Mouse (Mus musculus) urinary bladder, adult 18-20 months (tissue): Measurements from ENCODE around the gene Dlx6.
A peak's percentile ranks its signal among the peaks of the same experiment; 100 is the strongest.

Source experiments
- DNase-seq, 2 experiments: peaks; one replicate each; pipeline ENCODE4 v3.0.0; 2022; ENCODE audit warnings: low spot score in 2 of 2, mixed read lengths in 2 of 2

Gene Dlx6

DNA sequence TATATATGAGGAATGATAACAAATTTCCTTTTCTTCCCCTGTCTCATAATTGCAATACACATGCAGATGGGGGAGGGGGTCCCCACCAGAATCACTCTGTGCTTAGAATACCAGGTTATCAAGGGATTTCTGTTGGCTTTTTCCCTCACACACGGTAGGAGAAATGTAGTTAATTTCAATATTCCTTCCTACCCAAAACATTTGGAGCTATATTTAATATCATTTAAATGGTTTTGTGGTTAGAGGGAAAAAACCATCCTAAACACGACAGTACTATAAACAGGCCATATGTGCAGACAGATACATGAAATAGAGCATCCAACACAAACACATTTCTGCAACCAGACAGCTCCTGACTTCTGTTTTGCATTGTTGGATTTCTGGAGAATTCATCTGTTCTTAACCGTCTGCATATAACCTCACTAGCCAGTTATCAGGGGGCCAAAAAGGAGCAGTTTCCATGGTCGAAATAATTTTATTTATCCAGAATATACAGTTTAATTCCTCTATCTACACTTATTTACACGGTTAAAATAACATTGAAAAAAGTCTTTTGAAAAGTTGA lies 14.3 kb downstream of the Dlx6 start:
- no peak for DNase-seq

GRCm38 (mm10) chr6:6877981-6878840 lies 15.1 kb downstream of the Dlx6 start:
- no peak for DNase-seq

DNA sequence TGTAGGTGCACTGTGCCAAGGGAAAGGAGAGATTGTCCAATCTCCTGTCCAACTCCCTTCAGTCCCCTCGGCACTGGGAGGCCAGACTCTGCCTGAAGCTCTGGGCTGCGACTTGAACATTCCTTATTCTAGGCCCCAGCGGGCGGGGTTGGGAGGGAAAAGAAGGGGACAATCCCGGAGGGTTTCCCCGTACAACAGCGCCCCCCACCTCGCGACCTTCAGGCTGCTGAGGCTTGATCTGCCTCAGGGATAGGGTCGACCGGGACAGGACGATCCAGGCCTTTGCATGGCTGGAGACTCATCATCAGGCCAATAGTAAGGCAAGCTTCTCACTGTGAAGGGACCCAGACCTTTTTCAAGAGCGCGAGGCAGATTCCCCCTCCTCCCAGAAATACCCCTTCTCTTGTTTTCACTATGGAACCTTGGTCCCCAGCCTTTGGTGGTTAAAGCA lies 15.7 kb downstream of the Dlx6 start:
- DNase-seq, result no peak

DNA sequence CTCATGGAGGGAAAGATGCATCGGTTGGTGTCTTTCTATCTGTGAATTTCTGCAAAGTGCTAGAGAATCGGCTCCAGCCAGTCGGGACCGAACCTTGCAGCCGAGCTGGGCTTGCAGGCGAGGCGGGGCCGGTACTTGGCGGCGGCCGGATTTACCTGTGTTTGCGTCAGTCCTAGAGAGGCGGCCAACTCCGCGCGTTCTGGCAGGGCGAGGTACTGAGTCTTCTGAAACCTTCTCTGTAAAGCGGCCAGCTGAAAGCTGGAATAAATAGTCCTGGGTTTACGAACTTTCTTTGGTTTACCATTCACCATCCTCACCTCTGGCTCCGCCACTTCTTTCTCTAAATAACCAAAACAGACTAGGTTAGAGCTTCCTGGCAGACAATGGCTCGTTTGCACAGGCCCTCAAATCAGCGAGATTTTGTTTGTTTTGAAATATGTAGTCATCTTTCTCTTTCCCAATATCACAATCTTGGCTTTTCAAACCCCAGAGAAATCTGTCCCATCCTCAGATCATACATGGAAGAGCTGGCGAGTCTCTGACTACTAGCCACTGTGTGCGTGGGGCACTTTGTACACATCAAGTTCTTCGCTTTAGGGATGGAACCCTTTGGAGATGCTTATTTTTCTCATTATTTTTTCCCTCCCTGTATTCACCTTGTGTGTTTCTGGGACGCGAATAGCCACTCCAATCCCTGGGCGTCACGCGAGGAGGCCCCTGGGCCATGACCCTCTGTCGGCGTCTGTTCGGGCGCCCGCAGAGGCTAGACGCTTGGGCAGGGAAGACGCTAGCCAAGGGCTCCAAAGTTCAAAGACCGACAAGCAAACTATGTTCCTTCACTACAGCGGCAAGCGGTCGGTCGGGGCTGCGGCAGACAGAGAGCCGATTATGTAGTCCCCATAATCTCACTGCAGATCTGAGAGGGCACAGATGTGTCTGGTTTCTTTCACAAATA lies 16.5 kb downstream of the Dlx6 start:
- DNase-seq, result no peak

- no peak for DNase-seq
These were observed 17.4 kb downstream of the Dlx6 start for GRCm38 (mm10) chr6:6880361-6881114.

DNA sequence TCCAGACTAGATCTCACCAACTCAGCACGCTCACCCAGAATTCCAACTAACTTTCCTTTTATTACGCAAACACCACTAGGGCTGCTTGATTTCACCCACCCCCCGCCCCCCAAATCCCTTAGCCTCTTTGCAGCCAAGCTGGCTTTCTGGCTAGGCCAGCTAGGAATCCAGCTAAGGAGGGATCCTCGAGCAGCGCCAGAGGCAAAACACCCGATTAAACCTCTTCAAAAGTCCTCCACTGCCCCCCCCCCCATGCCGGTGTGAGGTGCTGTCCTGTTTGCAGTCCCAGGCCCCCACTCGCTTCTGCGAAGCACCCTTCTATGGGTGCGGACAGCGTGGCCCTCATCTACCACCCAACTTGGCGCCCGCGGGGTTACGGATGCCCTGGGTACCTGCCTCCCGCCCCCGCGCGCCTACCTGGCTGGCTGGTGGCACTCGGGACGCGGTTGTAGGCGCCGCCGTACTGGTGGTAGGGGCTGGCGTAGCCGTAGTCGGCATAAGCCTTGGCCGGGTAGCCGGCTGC lies 18.0 kb downstream of the Dlx6 start:
- no peak for DNase-seq

GRCm38 (mm10) chr6:6881638-6882190 lies 18.6 kb downstream of the Dlx6 start, which contains the start of gene Dlx5:
Gene Dlx5 (minus strand): TSS chr6:6882085.
- DNase-seq, result peak; percentile 39 to 57

DNA sequence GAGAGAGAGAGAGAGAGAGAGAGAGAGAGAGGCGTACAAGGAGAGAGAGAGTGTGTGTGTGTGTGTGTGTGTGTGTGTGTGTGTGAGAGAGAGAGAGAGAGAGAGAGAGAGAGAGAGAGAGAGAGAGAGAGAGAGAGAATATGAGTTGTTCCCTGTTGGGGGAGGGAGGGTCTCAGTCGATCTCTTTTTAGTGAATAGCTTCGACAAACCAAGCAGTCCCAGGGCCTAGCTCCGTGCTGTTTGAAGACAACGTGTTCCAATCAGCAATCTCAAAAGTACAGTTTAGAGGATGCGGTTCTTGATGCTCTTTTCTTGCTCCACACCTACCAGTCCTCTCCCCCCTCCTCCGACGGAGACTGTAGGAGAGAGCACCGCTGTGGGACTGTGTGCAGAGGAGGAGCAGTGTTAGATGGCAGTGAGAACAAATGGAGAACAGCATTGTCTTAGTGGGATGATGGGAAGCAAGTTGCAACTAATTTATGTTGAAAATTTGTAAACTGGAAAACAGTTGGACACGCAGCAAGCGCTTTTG lies 19.2 kb downstream of the Dlx6 start:
- DNase-seq, result no peak

DNA sequence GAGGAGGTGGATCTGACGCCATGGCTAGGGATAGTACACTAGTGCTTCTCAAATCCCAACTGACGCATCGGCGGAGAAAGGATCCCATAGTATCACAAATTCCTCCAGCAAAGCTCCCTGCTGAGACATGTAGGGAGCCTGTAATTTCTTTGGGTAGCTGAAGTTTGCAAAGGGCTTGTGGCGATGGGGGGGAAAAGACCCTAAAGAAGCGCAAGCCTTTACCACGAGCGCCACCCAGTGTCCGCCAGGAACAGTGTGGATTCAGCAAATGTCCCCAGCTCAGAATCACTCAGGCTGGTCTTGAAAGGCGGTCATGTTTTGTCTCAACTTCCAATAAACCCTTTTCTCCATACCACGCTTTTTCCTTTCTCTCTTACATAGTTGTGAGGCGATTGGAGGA lies 21.8 kb downstream of the Dlx6 start:
- no peak for DNase-seq

DNA sequence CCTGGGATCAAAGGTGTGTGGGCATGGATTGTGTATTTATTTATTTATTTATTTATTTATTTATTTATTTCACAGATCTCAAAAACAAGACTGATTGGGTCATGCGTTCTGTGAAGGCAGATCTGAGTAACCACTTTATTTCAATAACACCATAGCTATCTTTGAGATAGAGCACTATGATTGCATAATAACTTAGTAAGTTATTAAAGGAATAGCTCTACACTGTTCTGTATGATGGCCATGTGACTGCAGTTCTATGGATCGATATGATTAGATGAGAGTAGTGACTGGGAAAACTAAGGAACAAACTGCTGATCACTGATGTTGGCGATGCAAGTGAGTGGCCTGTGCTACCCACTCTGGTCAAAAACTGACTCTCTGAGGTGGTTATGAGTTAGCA lies 23.1 kb downstream of the Dlx6 start:
- no peak for DNase-seq

DNA sequence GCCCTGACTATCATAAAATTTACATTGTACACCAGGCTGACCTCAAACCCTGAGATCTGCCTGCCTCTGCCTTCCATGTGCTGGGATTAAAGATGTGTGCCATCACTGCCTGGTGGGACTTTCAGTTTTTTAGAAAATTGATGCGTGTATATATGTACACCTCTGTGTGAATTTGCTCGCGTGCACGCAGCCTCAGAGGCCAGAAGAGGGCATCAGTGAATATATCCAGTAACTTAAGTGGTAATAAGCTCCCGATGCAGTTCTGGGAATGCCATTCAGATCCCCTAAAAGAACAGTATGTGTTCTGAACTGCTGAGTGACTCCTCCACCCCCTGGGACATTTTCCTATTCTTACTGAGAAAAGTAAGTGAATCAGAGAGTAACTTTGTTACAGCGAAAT lies 26.9 kb downstream of the Dlx6 start:
- no peak for DNase-seq

DNA sequence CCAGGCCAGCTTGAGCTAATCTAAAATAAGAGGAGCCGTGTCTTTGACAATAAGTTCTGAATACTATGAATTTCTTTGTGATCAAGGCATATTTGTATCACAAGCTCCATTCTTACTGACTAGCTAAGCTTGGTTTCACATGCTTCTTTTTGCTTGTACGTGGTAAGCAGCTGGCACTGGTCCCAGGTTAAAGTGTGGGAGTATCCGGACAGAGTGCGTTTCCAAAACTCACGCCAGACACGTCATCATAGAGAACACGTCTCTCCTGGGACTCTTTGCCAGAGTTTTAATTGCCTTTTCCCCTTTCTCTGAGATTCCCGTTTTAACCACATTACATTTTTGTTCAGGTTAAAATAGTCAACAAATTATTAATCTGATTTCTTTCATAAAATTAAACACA lies 46.5 kb downstream of the Dlx6 start:
- peak; percentile 1 to 47 for DNase-seq

DNA sequence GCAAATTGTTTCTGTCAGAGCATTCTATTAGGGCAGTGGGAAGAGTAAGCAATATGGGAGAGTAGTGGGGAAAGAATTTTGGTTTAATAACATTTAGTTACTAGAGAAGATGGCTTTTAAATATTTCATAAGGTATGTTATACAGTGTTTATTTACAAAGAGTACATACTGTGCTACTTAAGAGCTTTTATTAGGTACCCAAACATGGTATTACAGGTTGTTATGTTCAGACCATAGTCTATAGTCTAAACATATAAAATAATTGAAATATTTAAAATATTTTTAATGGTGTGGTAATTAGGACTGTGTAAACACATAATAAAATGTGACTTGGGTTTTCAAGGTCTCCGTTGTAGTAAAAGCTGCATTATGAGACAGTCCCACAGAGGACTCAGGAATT lies 51.2 kb downstream of the Dlx6 start:
- no peak for DNase-seq

DNA sequence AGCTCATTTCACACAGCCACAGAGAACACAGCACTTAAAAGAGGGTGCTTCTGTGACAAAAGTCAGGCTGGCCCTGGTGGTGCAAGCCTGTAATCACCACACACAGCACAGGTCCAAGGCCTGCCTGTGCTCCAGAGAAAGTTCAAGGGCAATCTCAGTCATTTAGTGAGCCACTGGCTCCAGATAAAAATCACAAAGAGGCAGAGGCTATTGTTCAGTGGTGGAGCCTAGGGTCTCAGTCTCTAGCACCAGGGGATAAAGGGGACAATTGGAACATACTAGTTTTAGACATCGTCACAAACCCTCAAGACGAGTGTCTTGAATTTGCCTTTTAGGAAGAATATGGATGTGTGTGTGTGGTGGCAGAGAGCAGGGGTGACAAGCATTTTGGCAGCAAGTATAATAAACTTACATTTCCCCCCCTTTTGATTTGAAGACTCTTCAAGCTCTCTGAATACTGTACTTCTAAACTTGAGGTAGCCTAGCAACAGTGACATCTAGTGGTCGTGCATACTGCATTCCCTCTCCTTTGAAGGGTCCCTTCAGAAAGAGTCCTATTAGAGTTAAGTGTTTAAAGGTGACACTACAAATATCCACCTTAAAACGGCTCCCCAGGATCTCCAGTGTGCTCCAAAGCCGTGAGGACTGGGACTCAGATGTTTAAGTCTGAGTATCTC lies 51.9 kb downstream of the Dlx6 start:
- peak in 1 of 2 experiments; percentile 7 for DNase-seq

DNA sequence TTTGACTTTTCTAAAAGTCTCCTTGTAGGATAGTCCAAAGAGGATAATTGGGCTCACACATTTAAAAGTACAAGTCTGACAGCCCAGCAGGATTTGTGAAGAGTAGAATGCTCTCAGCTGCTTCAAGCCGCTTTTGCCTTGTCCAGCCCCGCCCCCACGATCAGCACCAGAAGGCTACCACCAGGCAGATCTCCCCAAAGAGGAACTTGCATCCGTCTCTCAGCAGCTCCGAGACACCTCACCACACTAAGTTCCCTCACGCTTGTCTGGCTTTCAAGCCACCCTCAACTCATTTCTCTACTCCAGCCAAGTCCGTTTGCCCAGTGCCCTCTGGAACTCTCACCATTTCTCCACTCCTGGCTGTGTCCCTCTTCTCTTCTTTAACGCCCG lies 52.4 kb downstream of the Dlx6 start:
- DNase-seq, result no peak

GRCm38 (mm10) chr6:6917334-6917733 lies 54.2 kb downstream of the Dlx6 start:
- DNase-seq, result no peak
